Mouse (Mus musculus): ENCODE data around the gene Mansc4. TPM values are rescaled to one million over a fixed set of nuclear protein-coding genes. Genes with fewer than 3 reads are reported as not detected.

Mansc4 gene
- polyA plus RNA-seq, 1 experiment, result 0.13 TPM

- Histone ChIP-seq H3ac (ENCODE audit: control insufficient read depth, insufficient read length, low read depth) (no peak within 1 kb of the TSS), H3K36me3 (ENCODE audit: control insufficient read depth, insufficient read depth) (peaks cover 57% of the 10 kb centered on the region)
These were observed 54.4 kb downstream of the Mansc4 start, which contains the start of gene Rep15 for GRCm38 (mm10) chr6:147032303-147032925. Gene Rep15, plus strand, starts transcription at chr6:147032584.

GRCm38 (mm10) chr6:147030096-147030885, 56.5 kb downstream of the Mansc4 start:
- TF ChIP-seq CEBPB (IDR thresholded peaks at IDR 0.05; ENCODE audit: low read depth) (no peak), CTCF (IDR thresholded peaks at IDR 0.05; ENCODE audit: control insufficient read depth, insufficient read depth, insufficient read length) (no peak), USF1 (IDR thresholded peaks at IDR 0.05; ENCODE audit: low read depth) (no peak), MYOG (IDR thresholded peaks at IDR 0.05; ENCODE audit: control insufficient read depth, extremely low read depth, insufficient read length) (no peak), FOSL1 (IDR thresholded peaks at IDR 0.05; ENCODE audit: insufficient read depth, low read length, poor library complexity, severe bottlenecking) (no peak), MAX (IDR thresholded peaks at IDR 0.05) (no peak), MYOD1 (IDR thresholded peaks at IDR 0.05; ENCODE audit: control insufficient read depth, insufficient read length, low read depth) (no peak)
- peaks cover 76% of the 10 kb centered on the region for H3K36me3 ChIP-seq (ENCODE audit: control insufficient read depth, insufficient read depth)

More at GRCm38 (mm10) chr6:147032303-147032925, 54.4 kb downstream of the Mansc4 start, which contains the start of gene Rep15:
- H3K4me3 ChIP-seq (ENCODE audit: insufficient read depth, poor library complexity, severe bottlenecking), result no peak within 1 kb of the TSS
- H3K79me3 ChIP-seq (ENCODE audit: low read depth), result no peaks in the 10 kb centered on the region
- no peaks in the 10 kb centered on the region for H3K27me3 ChIP-seq (ENCODE audit: control insufficient read depth, insufficient read depth, insufficient read length)
- no peaks in the 10 kb centered on the region for H3K79me2 ChIP-seq (ENCODE audit: control insufficient read depth, insufficient read depth)
- TF ChIP-seq CEBPB (IDR thresholded peaks at IDR 0.05; ENCODE audit: low read depth) (no peak), USF1 (IDR thresholded peaks at IDR 0.05; ENCODE audit: low read depth) (no peak), MYOG (IDR thresholded peaks at IDR 0.05; ENCODE audit: control insufficient read depth, extremely low read depth, insufficient read length) (no peak), MYOD1 (IDR thresholded peaks at IDR 0.05; ENCODE audit: control insufficient read depth, insufficient read length, low read depth) (no peak), CTCF (IDR thresholded peaks at IDR 0.05; ENCODE audit: control insufficient read depth, insufficient read depth, insufficient read length) (no peak), MAX (IDR thresholded peaks at IDR 0.05) (no peak), FOSL1 (IDR thresholded peaks at IDR 0.05; ENCODE audit: insufficient read depth, low read length, poor library complexity, severe bottlenecking) (no peak)

GRCm38 (mm10) chr6:147029591-147029990, 57.2 kb downstream of the Mansc4 start:
- peaks cover 83% of the 10 kb centered on the region for H3K36me3 ChIP-seq (ENCODE audit: control insufficient read depth, insufficient read depth)
- H3K79me2 ChIP-seq (ENCODE audit: control insufficient read depth, insufficient read depth), result no peaks in the 10 kb centered on the region

More at GRCm38 (mm10) chr6:147030096-147030885, 56.5 kb downstream of the Mansc4 start:
- no peaks in the 10 kb centered on the region for H3K27me3 ChIP-seq (ENCODE audit: control insufficient read depth, insufficient read depth, insufficient read length)
- H3K79me3 ChIP-seq (ENCODE audit: low read depth), result no peaks in the 10 kb centered on the region
- no peaks in the 10 kb centered on the region for H3K79me2 ChIP-seq (ENCODE audit: control insufficient read depth, insufficient read depth)
- no peak overlapping the region for H3ac ChIP-seq (ENCODE audit: control insufficient read depth, insufficient read length, low read depth)
- no peak overlapping the region for H3K4me3 ChIP-seq (ENCODE audit: insufficient read depth, poor library complexity, severe bottlenecking)

GRCm38 (mm10) chr6:147028396-147028795, 58.4 kb downstream of the Mansc4 start:
- no peaks in the 10 kb centered on the region for H3K79me3 ChIP-seq (ENCODE audit: low read depth)

More at GRCm38 (mm10) chr6:147029591-147029990, 57.2 kb downstream of the Mansc4 start:
- no peak for TF ChIP-seq USF1 (IDR thresholded peaks at IDR 0.05; ENCODE audit: low read depth)
- no peak for TF ChIP-seq CTCF (IDR thresholded peaks at IDR 0.05; ENCODE audit: control insufficient read depth, insufficient read depth, insufficient read length)
- no peak for TF ChIP-seq MAX (IDR thresholded peaks at IDR 0.05)
- TF ChIP-seq FOSL1 (IDR thresholded peaks at IDR 0.05; ENCODE audit: insufficient read depth, low read length, poor library complexity, severe bottlenecking), result no peak
- TF ChIP-seq CEBPB (IDR thresholded peaks at IDR 0.05; ENCODE audit: low read depth), result no peak
- TF ChIP-seq MYOG (IDR thresholded peaks at IDR 0.05; ENCODE audit: control insufficient read depth, extremely low read depth, insufficient read length), result no peak
- TF ChIP-seq MYOD1 (IDR thresholded peaks at IDR 0.05; ENCODE audit: control insufficient read depth, insufficient read length, low read depth), result no peak
- Histone ChIP-seq H3K4me3 (ENCODE audit: insufficient read depth, poor library complexity, severe bottlenecking) (no peak overlapping the region), H3K27me3 (ENCODE audit: control insufficient read depth, insufficient read depth, insufficient read length) (no peaks in the 10 kb centered on the region), H3K79me3 (ENCODE audit: low read depth) (no peaks in the 10 kb centered on the region), H3ac (ENCODE audit: control insufficient read depth, insufficient read length, low read depth) (no peak overlapping the region)

More at GRCm38 (mm10) chr6:147028396-147028795, 58.4 kb downstream of the Mansc4 start:
- Histone ChIP-seq H3K79me2 (ENCODE audit: control insufficient read depth, insufficient read depth) (no peaks in the 10 kb centered on the region), H3K36me3 (ENCODE audit: control insufficient read depth, insufficient read depth) (peaks cover 87% of the 10 kb centered on the region), H3K27me3 (ENCODE audit: control insufficient read depth, insufficient read depth, insufficient read length) (no peaks in the 10 kb centered on the region), H3K4me3 (ENCODE audit: insufficient read depth, poor library complexity, severe bottlenecking) (no peak overlapping the region), H3ac (ENCODE audit: control insufficient read depth, insufficient read length, low read depth) (no peak overlapping the region)
- TF ChIP-seq CTCF (IDR thresholded peaks at IDR 0.05; ENCODE audit: control insufficient read depth, insufficient read depth, insufficient read length), result no peak
- no peak for TF ChIP-seq MAX (IDR thresholded peaks at IDR 0.05)
- TF ChIP-seq MYOG (IDR thresholded peaks at IDR 0.05; ENCODE audit: control insufficient read depth, extremely low read depth, insufficient read length), result no peak
- TF ChIP-seq FOSL1 (IDR thresholded peaks at IDR 0.05; ENCODE audit: insufficient read depth, low read length, poor library complexity, severe bottlenecking), result no peak
- TF ChIP-seq MYOD1 (IDR thresholded peaks at IDR 0.05; ENCODE audit: control insufficient read depth, insufficient read length, low read depth), result no peak
- no peak for TF ChIP-seq CEBPB (IDR thresholded peaks at IDR 0.05; ENCODE audit: low read depth)
- no peak for TF ChIP-seq USF1 (IDR thresholded peaks at IDR 0.05; ENCODE audit: low read depth)

Other genes with a start within 250 kb of the Mansc4 start
- gene Smco2, start 236.9 kb downstream of the Mansc4 start, polyA plus RNA-seq (2012; fragmentation: generic; extraction: Trizol), result not detected
- gene Ppfibp1, start 198.5 kb downstream of the Mansc4 start, polyA plus RNA-seq (2012; fragmentation: generic; extraction: Trizol), result 61.1 TPM
- gene 1700034J05Rik, start 132.6 kb downstream of the Mansc4 start, polyA plus RNA-seq (2012; fragmentation: generic; extraction: Trizol), result 0.07 TPM
- gene Rep15, start 54.4 kb downstream of the Mansc4 start, polyA plus RNA-seq (2012; fragmentation: generic; extraction: Trizol), result 0.68 TPM
- 46.4 TPM for gene Mrps35, start 44.3 kb downstream of the Mansc4 start, polyA plus RNA-seq (2012; fragmentation: generic; extraction: Trizol)
- gene Klhl42, start 4.3 kb upstream of the Mansc4 start, polyA plus RNA-seq (2012; fragmentation: generic; extraction: Trizol), result 4.6 TPM
- 0.04 TPM for gene Pthlh, start 177.2 kb upstream of the Mansc4 start, polyA plus RNA-seq (2012; fragmentation: generic; extraction: Trizol)

All from C2C12 (cell line).